Mouse (Mus musculus): ENCODE measurements at regions not wholly inside any gene's neighbourhood (a gene's known extent, or its start where the extent isn't known, plus 50 kb on each side); places are given as distances from the start of the nearest gene placed in this dataset.

- H3K9ac ChIP-seq (ENCODE audit: low read depth, low read length): no peak overlapping the region
These were observed 463.8 kb upstream of the Zmiz1 start for GRCm38 (mm10) chr14:24995226-24995625.

GRCm38 (mm10) chr14:24997786-24998509 is 461.0 kb upstream of the Zmiz1 start:
- no peak overlapping the region for H3K27ac ChIP-seq (ENCODE audit: low read depth, low read length)
- H3K4me2 ChIP-seq: no peak overlapping the region
- no peak for DNase-seq (ENCODE audit: low spot score)
- H3K4me1 ChIP-seq (replicated peaks; ENCODE audit: control insufficient read depth, insufficient read depth, low read length): no peaks in the 10 kb centered on the region
- H3K9ac ChIP-seq (ENCODE audit: low read depth, low read length): no peak overlapping the region
- no peak overlapping the region for H3K4me3 ChIP-seq (ENCODE audit: low read depth, low read length)
- no peaks in the 10 kb centered on the region for H3K9me3 ChIP-seq (ENCODE audit: control insufficient read depth, low read length)
- ATAC-seq (replicated peaks; ENCODE audit: low FRiP score): no peak
- WGBS: 44% methylated on average over 14 of the region's 14 CpGs
- no peaks in the 10 kb centered on the region for H3K27me3 ChIP-seq (replicated peaks; ENCODE audit: control insufficient read depth, insufficient read depth, low read length)
- H3K36me3 ChIP-seq (ENCODE audit: control insufficient read depth, insufficient read depth, low read length): no peaks in the 10 kb centered on the region

More at GRCm38 (mm10) chr14:24995226-24995625, 463.8 kb upstream of the Zmiz1 start:
- H3K36me3 ChIP-seq (ENCODE audit: control insufficient read depth, insufficient read depth, low read length): no peaks in the 10 kb centered on the region
- no peaks in the 10 kb centered on the region for H3K4me1 ChIP-seq (replicated peaks; ENCODE audit: control insufficient read depth, insufficient read depth, low read length)
- whole genome bisulfite sequencing: 67% methylated on average over 7 of the region's 7 CpGs
- DNase-seq (ENCODE audit: low spot score): no peak
- peaks cover 3% of the 10 kb centered on the region; the same call in 1 of the 2 replicates for H3K9me3 ChIP-seq (ENCODE audit: control insufficient read depth, low read length)
- H3K4me2 ChIP-seq: no peak overlapping the region
- ATAC-seq (replicated peaks; ENCODE audit: low FRiP score): no peak
- no peaks in the 10 kb centered on the region for H3K27me3 ChIP-seq (replicated peaks; ENCODE audit: control insufficient read depth, insufficient read depth, low read length)
- H3K27ac ChIP-seq (ENCODE audit: low read depth, low read length): no peak overlapping the region
- H3K4me3 ChIP-seq (ENCODE audit: low read depth, low read length): no peak overlapping the region

GRCm38 (mm10) chr14:24999008-24999572 is 459.9 kb upstream of the Zmiz1 start:
- WGBS: 57% methylated on average over 3 of the region's 3 CpGs
- no peak for DNase-seq (ENCODE audit: low spot score)
- no peak overlapping the region for H3K27ac ChIP-seq (ENCODE audit: low read depth, low read length)
- no peak for ATAC-seq (replicated peaks; ENCODE audit: low FRiP score)
- H3K36me3 ChIP-seq (ENCODE audit: control insufficient read depth, insufficient read depth, low read length): no peaks in the 10 kb centered on the region
- H3K9ac ChIP-seq (ENCODE audit: low read depth, low read length): no peak overlapping the region
- no peaks in the 10 kb centered on the region for H3K9me3 ChIP-seq (ENCODE audit: control insufficient read depth, low read length)
- no peak overlapping the region for H3K4me2 ChIP-seq
- H3K4me3 ChIP-seq (ENCODE audit: low read depth, low read length): no peak overlapping the region
- H3K27me3 ChIP-seq (replicated peaks; ENCODE audit: control insufficient read depth, insufficient read depth, low read length): no peaks in the 10 kb centered on the region
- H3K4me1 ChIP-seq (replicated peaks; ENCODE audit: control insufficient read depth, insufficient read depth, low read length): no peaks in the 10 kb centered on the region

DNA sequence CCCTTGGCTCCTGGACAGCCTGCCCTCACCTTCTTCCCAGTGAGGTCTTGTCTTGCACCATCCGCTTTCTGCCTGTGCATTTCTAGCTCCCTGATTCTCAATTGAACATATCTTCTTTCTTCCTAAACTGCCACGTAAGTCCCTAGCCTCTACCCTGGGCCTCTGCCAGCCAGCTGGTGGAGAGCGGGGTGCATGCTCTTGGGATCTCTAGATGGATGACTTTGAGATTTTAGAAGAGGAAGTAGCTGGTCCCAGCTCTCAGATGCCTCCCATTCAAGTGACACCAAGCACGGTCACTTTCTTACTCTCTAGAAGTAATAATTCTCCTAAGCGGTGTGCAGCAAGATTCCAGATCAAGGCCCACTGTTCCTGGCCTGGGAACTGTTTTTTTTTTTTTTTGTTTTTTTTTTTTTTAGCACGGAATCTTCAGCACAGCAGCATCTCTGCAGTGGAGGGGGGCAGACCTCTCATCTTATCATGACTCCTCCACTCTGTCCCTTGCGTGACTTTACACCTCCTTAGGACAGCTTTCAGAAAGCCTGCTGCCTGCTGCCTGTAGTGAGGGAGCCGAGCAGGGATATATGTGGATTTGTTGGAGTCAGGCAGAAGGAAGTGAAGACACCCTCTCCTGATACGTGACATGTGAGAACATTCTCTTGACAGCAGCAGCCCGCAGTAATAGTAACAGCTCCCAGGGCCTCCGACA is 453.6 kb upstream of the Zmiz1 start:
- no peak overlapping the region for H3K4me3 ChIP-seq (ENCODE audit: low read depth, low read length)
- H3K27ac ChIP-seq (ENCODE audit: low read depth, low read length): no peak overlapping the region
- H3K36me3 ChIP-seq (ENCODE audit: control insufficient read depth, insufficient read depth, low read length): no peaks in the 10 kb centered on the region
- no peaks in the 10 kb centered on the region for H3K27me3 ChIP-seq (replicated peaks; ENCODE audit: control insufficient read depth, insufficient read depth, low read length)
- no peak overlapping the region for H3K4me2 ChIP-seq
- WGBS: 56% methylated on average over 11 of the region's 11 CpGs
- H3K9ac ChIP-seq (ENCODE audit: low read depth, low read length): no peak overlapping the region
- DNase-seq (ENCODE audit: low spot score) (no peak), ATAC-seq (replicated peaks; ENCODE audit: low FRiP score) (no peak)
- no peaks in the 10 kb centered on the region for H3K4me1 ChIP-seq (replicated peaks; ENCODE audit: control insufficient read depth, insufficient read depth, low read length)
- no peaks in the 10 kb centered on the region for H3K9me3 ChIP-seq (ENCODE audit: control insufficient read depth, low read length)

- ATAC-seq (replicated peaks; ENCODE audit: low FRiP score) (no peak), DNase-seq (ENCODE audit: low spot score) (no peak)
- Histone ChIP-seq H3K36me3 (ENCODE audit: control insufficient read depth, insufficient read depth, low read length) (no peaks in the 10 kb centered on the region), H3K27ac (ENCODE audit: low read depth, low read length) (no peak overlapping the region), H3K27me3 (replicated peaks; ENCODE audit: control insufficient read depth, insufficient read depth, low read length) (no peaks in the 10 kb centered on the region), H3K4me1 (replicated peaks; ENCODE audit: control insufficient read depth, insufficient read depth, low read length) (0 out of 2 replicates have a peak, but pooled peaks cover 2% of the 10 kb centered on the region), H3K4me3 (ENCODE audit: low read depth, low read length) (no peak overlapping the region), H3K4me2 (no peak overlapping the region), H3K9me3 (ENCODE audit: control insufficient read depth, low read length) (no peaks in the 10 kb centered on the region), H3K9ac (ENCODE audit: low read depth, low read length) (no peak overlapping the region)
- 60% methylated on average over 3 of the region's 3 CpGs for WGBS
These were observed 447.1 kb upstream of the Zmiz1 start for GRCm38 (mm10) chr14:25011926-25012325.

DNA sequence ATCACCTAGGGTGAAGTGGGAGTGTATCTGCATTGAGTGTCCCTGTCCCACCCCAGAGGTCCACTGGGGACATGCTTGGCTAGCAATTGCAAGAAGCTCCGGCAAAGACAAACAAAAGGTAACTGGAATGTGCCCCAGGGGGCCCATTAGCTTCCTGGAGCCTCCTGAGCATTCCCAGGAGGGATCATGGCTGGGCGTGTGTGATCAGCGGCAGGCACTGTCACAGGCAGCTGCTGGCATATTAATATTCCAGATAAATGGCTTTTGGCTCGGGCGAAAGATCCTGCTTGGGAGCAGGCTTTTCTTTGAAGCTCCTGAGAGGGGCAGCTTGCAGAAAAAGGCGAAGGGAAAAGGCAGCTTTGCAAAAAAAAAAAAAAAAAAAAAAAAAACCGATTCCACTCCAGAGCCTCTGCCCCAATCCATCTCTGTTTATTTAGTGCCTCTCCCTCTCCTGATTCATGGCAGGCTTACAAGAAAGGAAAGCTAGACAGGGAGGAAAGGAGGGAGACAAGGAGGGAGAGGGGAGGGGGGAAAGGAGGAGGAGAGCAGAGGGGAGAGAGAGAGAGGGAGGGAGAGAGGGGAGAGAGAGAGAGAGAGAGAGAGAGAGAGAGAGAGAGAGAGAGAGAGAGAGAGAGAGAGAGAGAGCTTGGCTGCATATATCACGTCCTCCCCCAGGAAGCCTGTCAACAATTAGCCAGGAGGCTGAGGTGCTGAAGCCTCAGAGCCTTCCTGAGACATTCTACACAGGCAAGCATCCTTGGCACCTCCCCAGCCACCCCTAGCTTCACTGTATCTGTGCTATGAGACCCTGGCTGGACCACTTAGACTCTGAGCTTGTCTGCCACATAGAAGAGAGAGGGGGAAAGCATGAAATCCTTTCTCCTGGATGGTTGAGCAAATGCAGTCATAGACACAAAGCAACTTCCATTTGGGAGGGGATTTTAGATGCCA is 443.4 kb upstream of the Zmiz1 start:
- H3K27ac ChIP-seq (ENCODE audit: low read depth, low read length): peak overlapping the region; percentile 49
- H3K4me1 ChIP-seq (replicated peaks; ENCODE audit: control insufficient read depth, insufficient read depth, low read length): 0 out of 2 replicates have a peak, but pooled peaks cover 2% of the 10 kb centered on the region
- H3K4me2 ChIP-seq: no peak overlapping the region
- no peaks in the 10 kb centered on the region for H3K9me3 ChIP-seq (ENCODE audit: control insufficient read depth, low read length)
- H3K9ac ChIP-seq (ENCODE audit: low read depth, low read length): no peak overlapping the region
- WGBS: 18% methylated on average over 8 of the region's 8 CpGs
- no peaks in the 10 kb centered on the region for H3K36me3 ChIP-seq (ENCODE audit: control insufficient read depth, insufficient read depth, low read length)
- DNase-seq (ENCODE audit: low spot score): no peak
- H3K4me3 ChIP-seq (ENCODE audit: low read depth, low read length): no peak overlapping the region
- H3K27me3 ChIP-seq (replicated peaks; ENCODE audit: control insufficient read depth, insufficient read depth, low read length): no peaks in the 10 kb centered on the region
- no peak for ATAC-seq (replicated peaks; ENCODE audit: low FRiP score)

DNA sequence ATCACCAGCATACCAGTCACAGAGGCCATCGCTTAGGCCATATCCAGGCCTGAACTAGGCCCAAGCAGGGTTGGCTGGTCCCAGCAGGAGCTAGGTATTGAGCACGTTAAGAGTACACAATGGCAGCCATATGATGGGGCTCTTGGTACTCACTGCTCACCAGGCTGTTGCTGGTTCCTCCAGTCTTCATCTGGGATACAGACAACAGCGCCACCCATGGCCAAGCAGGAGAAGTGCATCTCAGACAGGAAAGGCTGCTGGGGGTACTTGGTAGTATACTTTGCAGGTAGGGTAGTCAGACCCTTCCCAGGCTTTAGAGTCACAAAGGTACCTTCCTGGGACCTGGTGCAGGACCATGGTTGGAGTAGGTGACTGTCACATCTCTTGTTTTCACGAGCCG is 441.1 kb upstream of the Zmiz1 start:
- H3K36me3 ChIP-seq (ENCODE audit: control insufficient read depth, insufficient read depth, low read length): no peaks in the 10 kb centered on the region
- no peaks in the 10 kb centered on the region for H3K9me3 ChIP-seq (ENCODE audit: control insufficient read depth, low read length)
- no peak overlapping the region for H3K27ac ChIP-seq (ENCODE audit: low read depth, low read length)
- DNase-seq (ENCODE audit: low spot score) (no peak), ATAC-seq (replicated peaks; ENCODE audit: low FRiP score) (no peak)
- no peak overlapping the region for H3K9ac ChIP-seq (ENCODE audit: low read depth, low read length)
- no peak overlapping the region for H3K4me2 ChIP-seq
- H3K4me1 ChIP-seq (replicated peaks; ENCODE audit: control insufficient read depth, insufficient read depth, low read length): 0 out of 2 replicates have a peak, but pooled peaks cover 2% of the 10 kb centered on the region
- 67% methylated on average over 5 of the region's 5 CpGs for WGBS
- no peaks in the 10 kb centered on the region for H3K27me3 ChIP-seq (replicated peaks; ENCODE audit: control insufficient read depth, insufficient read depth, low read length)
- no peak overlapping the region for H3K4me3 ChIP-seq (ENCODE audit: low read depth, low read length)

DNA sequence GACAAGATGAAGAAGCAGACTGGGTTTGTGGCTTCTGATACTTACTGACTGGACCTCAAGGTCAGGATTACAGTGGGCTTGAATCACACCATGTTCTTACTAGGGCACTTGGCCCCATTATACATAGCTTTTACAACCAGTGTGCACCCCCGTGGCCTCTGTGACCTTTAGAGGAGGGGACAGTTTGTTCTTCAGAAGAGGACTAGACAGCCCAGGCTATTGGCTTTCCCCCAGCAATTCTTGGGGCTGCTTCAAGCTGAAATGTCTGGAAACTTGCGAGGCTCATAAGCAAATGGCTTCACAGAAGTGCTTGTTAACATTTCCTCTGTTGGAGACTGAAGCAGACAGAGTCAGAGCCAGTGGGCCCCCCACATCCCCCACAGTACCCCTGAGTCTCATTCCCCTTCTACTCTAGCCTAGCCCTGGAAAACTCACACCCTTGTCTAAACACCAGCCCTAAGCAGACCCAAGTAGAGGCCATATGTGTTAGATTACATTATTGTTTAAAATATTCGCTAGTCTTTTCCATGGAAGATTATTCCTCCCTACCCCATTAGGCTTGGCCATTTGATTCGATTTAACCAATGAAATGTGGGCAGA is 439.6 kb upstream of the Zmiz1 start:
- no peak overlapping the region for H3K4me2 ChIP-seq
- no peaks in the 10 kb centered on the region for H3K9me3 ChIP-seq (ENCODE audit: control insufficient read depth, low read length)
- DNase-seq (ENCODE audit: low spot score): no peak
- H3K4me3 ChIP-seq (ENCODE audit: low read depth, low read length): no peak overlapping the region
- H3K9ac ChIP-seq (ENCODE audit: low read depth, low read length): no peak overlapping the region
- H3K27ac ChIP-seq (ENCODE audit: low read depth, low read length): no peak overlapping the region
- 0 out of 2 replicates have a peak, but pooled peaks cover 2% of the 10 kb centered on the region for H3K4me1 ChIP-seq (replicated peaks; ENCODE audit: control insufficient read depth, insufficient read depth, low read length)
- H3K36me3 ChIP-seq (ENCODE audit: control insufficient read depth, insufficient read depth, low read length): no peaks in the 10 kb centered on the region
- no peaks in the 10 kb centered on the region for H3K27me3 ChIP-seq (replicated peaks; ENCODE audit: control insufficient read depth, insufficient read depth, low read length)
- ATAC-seq (replicated peaks; ENCODE audit: low FRiP score): no peak
- WGBS: 61% methylated on average over 4 of the region's 4 CpGs

All from liver, embryonic 11.5 days (tissue).